Mouse (Mus musculus): ENCODE data around the gene Slc43a2. TPM values are rescaled to one million over a fixed set of nuclear protein-coding genes. Genes with fewer than 3 reads are reported as not detected.

Slc43a2 gene
- total and polyA plus RNA-seq, 3 experiments, result 21.2 to 38.3 (median 28.7) TPM

DNA sequence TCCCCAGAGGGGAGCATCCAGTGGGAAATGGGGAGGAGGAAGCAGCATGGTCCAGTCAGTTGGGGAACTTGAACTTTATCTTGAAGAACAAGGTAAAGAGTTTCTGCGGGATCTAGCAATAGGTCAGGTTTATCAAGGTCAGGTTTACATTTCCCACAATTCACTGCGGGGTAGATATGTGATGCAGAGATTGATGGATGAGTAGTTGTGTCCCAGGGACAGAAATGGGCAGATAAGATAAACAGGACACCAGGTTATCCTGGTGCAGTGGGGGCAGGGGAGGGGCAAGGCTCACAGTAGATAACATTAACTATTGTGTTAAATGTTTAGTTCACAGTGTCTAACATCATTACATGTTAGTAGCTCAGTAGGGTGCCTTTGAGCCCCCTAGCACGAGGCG lies 1.7 kb upstream of the Slc43a2 start:
- DNase-seq, result no peak

DNA sequence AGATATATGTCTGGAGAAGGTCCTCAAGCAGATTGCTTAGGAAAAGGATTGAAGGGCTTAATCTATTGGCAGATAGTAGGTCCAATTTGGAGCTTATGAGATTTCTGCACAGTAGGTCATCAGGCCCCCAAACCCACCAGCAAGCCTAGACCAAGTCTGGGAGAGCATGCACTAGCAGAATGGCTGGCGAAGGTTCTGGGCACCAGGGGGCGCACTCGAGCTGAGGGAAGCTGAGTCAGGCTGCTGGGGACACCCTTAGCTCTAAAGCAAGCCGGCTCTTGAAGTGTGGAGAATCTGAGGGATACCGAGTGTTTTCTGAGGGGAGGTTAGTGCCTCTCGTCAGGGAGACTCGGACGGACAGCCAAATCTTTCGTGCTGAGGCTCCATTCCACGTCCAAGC lies 1.2 kb upstream of the Slc43a2 start:
- DNase-seq, result peak; percentile 95

DNA sequence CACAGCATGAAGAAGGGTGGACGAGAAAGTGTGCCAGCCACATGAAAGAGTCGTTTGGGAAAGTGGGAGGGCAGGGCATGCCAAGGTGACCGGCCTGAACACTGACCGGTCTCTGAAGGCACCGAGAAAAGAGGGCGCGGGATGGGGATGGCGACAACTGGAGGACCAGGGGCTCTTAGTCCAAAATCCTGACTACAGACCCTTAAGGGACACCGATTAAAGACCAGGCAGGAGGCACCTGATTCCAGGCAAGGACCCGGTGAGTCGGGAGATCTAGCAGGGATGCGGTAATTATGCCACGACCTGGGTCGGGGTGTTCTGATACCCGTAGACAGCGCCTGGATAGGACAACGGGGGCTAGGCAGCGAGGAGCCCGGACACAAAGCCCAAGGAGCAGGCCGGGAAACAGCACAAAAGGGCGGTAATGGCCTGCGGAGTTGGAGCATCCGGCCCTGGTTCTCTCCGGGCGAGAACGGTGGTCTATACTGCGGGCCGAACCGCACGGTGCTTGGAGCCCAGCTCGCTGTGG lies 585 bp upstream of the Slc43a2 start:
- DNase-seq, result no peak

GRCm38 (mm10) chr11:75532340-75533277 lies 1.1 kb downstream of the Slc43a2 start:
- DNase-seq, result peak; percentile 35

GRCm38 (mm10) chr11:75533314-75534015 lies 2.0 kb downstream of the Slc43a2 start:
- DNase-seq, result no peak

- DNase-seq, result no peak
These were observed 3.0 kb downstream of the Slc43a2 start for GRCm38 (mm10) chr11:75534286-75535033.

DNA sequence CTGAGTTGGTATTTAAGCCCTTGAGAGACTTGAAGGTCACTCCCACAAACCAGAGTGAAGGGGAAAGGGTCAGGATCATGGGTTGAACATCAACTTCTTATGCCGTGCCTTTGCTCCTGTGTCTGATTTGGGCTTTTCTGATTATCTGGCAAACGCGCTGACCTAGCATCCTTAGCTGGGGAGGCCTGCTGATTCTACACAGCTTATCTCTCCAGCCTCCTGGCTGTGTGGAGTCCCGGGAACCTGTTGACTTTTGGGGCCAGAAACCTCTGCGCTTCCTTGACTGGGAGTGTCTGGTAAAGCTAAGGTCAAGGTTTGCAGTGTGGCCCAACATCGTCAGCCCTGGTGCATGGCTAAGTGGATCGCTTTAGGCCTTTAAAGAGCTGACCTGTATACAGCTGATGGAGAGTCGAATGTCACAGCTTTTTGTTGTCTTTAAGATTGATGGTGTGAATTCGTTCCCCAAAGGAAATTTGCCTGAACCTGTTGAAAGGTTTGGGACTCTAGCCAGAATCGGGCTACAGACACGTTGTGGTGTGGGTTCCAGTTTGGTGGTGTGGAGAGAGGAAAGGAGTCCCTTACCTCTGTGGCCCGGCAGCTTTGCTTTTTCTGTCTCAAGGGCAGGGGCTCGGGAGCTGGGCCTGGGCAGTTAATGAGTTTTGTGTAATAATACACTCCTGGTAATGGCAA lies 3.8 kb downstream of the Slc43a2 start:
- no peak for DNase-seq

GRCm38 (mm10) chr11:75536255-75537024 lies 4.9 kb downstream of the Slc43a2 start:
- no peak for DNase-seq

- no peak for DNase-seq
These were observed 5.5 kb downstream of the Slc43a2 start for GRCm38 (mm10) chr11:75537025-75537414.

- DNase-seq, result no peak
These were observed 6.1 kb downstream of the Slc43a2 start for GRCm38 (mm10) chr11:75537491-75538183.

DNA sequence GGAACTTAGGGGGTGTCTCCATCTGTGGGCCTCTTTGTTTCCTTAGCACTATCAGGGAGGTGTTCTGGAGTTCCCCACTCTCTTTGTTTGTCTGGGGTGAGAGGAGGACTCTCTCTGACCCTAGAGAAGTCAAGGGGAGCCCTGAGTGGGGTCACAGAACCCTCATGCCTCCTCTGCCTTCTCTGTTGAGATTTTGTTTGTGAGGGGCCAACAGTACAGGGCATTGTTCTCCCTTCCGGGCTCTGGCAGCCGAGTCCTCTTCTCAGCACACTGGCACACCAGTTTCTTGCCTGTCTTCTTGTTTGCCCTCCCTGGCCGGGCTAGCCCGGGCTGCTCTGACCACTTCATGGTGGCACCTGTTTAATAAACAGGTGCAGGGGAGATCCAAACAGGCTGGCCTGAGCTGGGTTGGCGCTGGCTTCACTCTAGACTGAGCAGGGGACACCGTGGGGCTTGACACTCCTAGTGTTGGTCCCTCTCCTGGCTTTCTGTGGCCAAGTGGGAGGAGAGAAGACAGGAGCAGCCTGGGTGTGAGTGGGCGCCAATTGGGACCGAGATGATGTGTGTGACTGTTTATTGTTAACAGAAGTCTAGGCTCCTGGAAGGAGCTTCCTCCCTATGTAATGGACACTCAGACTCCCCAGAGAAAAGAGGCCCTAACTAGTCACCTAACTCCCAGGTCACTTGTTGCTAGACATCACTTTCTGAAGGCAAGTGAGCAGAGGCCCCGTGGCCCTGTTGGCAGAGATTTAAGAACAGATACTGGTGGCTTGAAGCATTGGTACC lies 6.9 kb downstream of the Slc43a2 start:
- no peak for DNase-seq

- DNase-seq, result no peak
These were observed 7.4 kb downstream of the Slc43a2 start for GRCm38 (mm10) chr11:75538970-75539299.

DNA sequence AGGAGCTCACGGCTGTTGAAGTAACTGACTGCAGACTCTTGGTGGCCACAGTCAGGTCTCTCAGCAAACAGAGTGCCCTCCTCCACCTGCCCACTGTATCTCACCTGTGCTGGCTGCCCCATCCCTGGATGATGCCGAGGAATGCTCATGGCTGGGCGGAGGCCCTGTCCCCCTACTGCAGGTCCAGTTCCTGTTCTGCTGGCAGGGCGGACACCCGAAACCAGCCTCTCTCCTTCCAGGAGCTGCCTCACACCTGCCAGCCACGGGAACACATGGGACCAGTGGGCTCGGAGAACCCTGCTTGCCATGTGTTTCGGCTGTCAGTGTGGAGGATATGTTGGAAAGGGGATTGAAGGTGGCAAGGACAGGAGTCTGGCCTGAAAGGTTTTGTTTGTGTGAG lies 8.7 kb downstream of the Slc43a2 start:
- DNase-seq, result no peak

- DNase-seq, result no peak
These were observed 9.5 kb downstream of the Slc43a2 start for GRCm38 (mm10) chr11:75540710-75541581.

- DNase-seq, result no peak
These were observed 13.2 kb downstream of the Slc43a2 start for GRCm38 (mm10) chr11:75544713-75545112.

DNA sequence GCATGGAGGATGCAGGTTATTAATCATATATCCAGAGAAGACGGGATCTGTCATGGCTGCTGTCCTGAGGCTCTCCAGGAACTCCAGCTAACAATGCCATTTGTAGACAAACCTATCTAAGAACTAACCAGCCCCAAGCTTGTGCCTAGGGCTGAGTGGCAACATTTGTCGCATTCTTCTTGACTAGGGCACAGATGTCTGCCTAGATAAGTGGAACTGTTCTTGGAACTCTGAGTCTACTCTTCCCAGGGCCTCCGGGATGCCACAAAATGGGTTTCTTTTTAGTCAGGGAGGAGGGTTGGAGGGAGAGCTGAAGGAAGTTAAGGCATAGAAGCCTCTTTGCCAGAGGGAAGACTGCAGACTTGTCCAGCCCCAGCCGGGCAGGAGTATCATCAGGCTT lies 14.6 kb downstream of the Slc43a2 start:
- DNase-seq, result no peak

- peak; percentile 47 for DNase-seq
These were observed 18.2 kb downstream of the Slc43a2 start for GRCm38 (mm10) chr11:75549658-75550111.

DNA sequence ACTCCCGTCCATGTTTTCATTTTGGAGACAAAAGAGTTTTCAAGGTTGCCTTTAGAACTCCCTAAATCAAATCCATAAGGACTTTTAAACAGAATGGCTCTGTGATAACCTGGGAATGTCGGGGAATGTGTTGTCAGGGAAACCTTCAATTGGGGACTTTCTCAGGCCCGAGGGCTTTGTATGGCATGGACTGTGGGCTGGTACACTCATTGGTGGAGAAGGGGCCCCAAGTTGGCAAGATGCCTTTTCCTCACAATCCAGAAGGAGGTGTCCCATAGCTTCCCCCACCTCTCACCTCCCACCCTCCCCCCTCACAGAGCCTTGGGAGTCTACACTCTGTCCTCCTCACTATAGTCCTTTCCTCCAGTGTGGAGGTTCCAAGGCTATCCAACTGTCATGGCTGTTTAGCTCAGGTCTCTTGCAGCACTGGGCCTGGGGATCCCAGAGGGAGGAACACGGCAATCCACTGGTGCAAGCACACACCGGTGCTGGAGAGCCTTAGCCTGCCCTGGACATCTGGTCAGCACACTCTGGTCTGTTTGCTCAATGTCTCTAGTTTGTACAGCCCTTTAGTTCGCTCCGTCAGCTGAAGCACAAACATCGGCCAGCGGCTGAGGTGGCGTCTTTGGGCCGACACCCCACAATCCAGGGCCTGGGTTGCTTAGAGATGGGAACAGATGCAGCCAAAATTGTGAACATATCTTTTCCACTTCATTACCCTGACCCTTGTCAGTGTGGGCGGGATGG lies 18.9 kb downstream of the Slc43a2 start:
- DNase-seq, result no peak
